Mouse (Mus musculus): ENCODE measurements around the gene Zfp976. TPM values are rescaled to one million over a fixed set of nuclear protein-coding genes. Genes with fewer than 3 reads are reported as not detected.
"Not testable (repeated sequence)": the region's sequence is repeated elsewhere in the genome, so short reads cannot be mapped to it uniquely, and the experiment has no call there.

Gene Zfp976
- 1.3 and 1.4 TPM in 2 replicates for polyA plus RNA-seq (2014; fragmentation: Nextera tagmentation; extraction: Ambion mirVana)

GRCm38 (mm10) chr7:42642152-42643115 is at the start of gene Zfp976:
Gene Zfp976 (minus strand): TSS chr7:42642588.
- H3K27me3 ChIP-seq (ENCODE audit: control insufficient read depth, insufficient read depth, low read length); H3K36me3 ChIP-seq (ENCODE audit: control insufficient read depth, insufficient read depth, low read length); H3K27ac ChIP-seq (ENCODE audit: low read depth, low read length); H3K4me1 ChIP-seq (ENCODE audit: control insufficient read depth, insufficient read depth, low read length); H3K9me3 ChIP-seq (replicated peaks; ENCODE audit: control insufficient read depth, low read length): not testable (repeated sequence)
- H3K4me2 ChIP-seq: peak within 1 kb of the TSS; percentile 58
- 3% methylated on average over 25 of the region's 25 CpGs for WGBS (ENCODE audit: insufficient replicate concordance)
- ATAC-seq (replicated peaks; ENCODE audit: insufficient number of reproducible peaks, low FRiP score, low TSS enrichment): peak; percentile 96
- H3K4me3 ChIP-seq (ENCODE audit: low read depth, low read length): peak within 1 kb of the TSS; percentile 50
- peak within 1 kb of the TSS; percentile 64; the same call in 1 of the 2 replicates for H3K9ac ChIP-seq (ENCODE audit: low read depth, low read length)

GRCm38 (mm10) chr7:42680081-42680480 is 37.7 kb upstream of the Zfp976 start:
- not testable (repeated sequence) for H3K9ac ChIP-seq (ENCODE audit: low read depth, low read length); H3K27ac ChIP-seq (ENCODE audit: low read depth, low read length); ATAC-seq (replicated peaks; ENCODE audit: insufficient number of reproducible peaks, low FRiP score, low TSS enrichment); H3K4me3 ChIP-seq (ENCODE audit: low read depth, low read length); H3K27me3 ChIP-seq (ENCODE audit: control insufficient read depth, insufficient read depth, low read length); H3K9me3 ChIP-seq (replicated peaks; ENCODE audit: control insufficient read depth, low read length); H3K4me1 ChIP-seq (ENCODE audit: control insufficient read depth, insufficient read depth, low read length); H3K36me3 ChIP-seq (ENCODE audit: control insufficient read depth, insufficient read depth, low read length); H3K4me2 ChIP-seq
- WGBS (ENCODE audit: insufficient replicate concordance): 85% methylated on average over 6 of the region's 6 CpGs

- not testable (repeated sequence) for H3K27ac ChIP-seq (ENCODE audit: low read depth, low read length); H3K27me3 ChIP-seq (ENCODE audit: control insufficient read depth, insufficient read depth, low read length); H3K36me3 ChIP-seq (ENCODE audit: control insufficient read depth, insufficient read depth, low read length); H3K4me1 ChIP-seq (ENCODE audit: control insufficient read depth, insufficient read depth, low read length); H3K4me3 ChIP-seq (ENCODE audit: low read depth, low read length); H3K4me2 ChIP-seq; ATAC-seq (replicated peaks; ENCODE audit: insufficient number of reproducible peaks, low FRiP score, low TSS enrichment); H3K9ac ChIP-seq (ENCODE audit: low read depth, low read length); H3K9me3 ChIP-seq (replicated peaks; ENCODE audit: control insufficient read depth, low read length)
Observed at GRCm38 (mm10) chr7:42679646-42680045, 37.3 kb upstream of the Zfp976 start.

GRCm38 (mm10) chr7:42660140-42660539 is 17.8 kb upstream of the Zfp976 start:
- H3K4me1 ChIP-seq (ENCODE audit: control insufficient read depth, insufficient read depth, low read length); H3K36me3 ChIP-seq (ENCODE audit: control insufficient read depth, insufficient read depth, low read length); H3K27ac ChIP-seq (ENCODE audit: low read depth, low read length); H3K4me3 ChIP-seq (ENCODE audit: low read depth, low read length); H3K4me2 ChIP-seq; H3K9ac ChIP-seq (ENCODE audit: low read depth, low read length); H3K27me3 ChIP-seq (ENCODE audit: control insufficient read depth, insufficient read depth, low read length); H3K9me3 ChIP-seq (replicated peaks; ENCODE audit: control insufficient read depth, low read length); ATAC-seq (replicated peaks; ENCODE audit: insufficient number of reproducible peaks, low FRiP score, low TSS enrichment): not testable (repeated sequence)
- 77% methylated on average over 5 of the region's 5 CpGs for WGBS (ENCODE audit: insufficient replicate concordance)

GRCm38 (mm10) chr7:42655211-42655610 is 12.8 kb upstream of the Zfp976 start:
- not testable (repeated sequence) for H3K9me3 ChIP-seq (replicated peaks; ENCODE audit: control insufficient read depth, low read length); H3K36me3 ChIP-seq (ENCODE audit: control insufficient read depth, insufficient read depth, low read length); H3K4me2 ChIP-seq; H3K27me3 ChIP-seq (ENCODE audit: control insufficient read depth, insufficient read depth, low read length); H3K4me3 ChIP-seq (ENCODE audit: low read depth, low read length); H3K4me1 ChIP-seq (ENCODE audit: control insufficient read depth, insufficient read depth, low read length); H3K27ac ChIP-seq (ENCODE audit: low read depth, low read length); H3K9ac ChIP-seq (ENCODE audit: low read depth, low read length); ATAC-seq (replicated peaks; ENCODE audit: insufficient number of reproducible peaks, low FRiP score, low TSS enrichment)
- 69% methylated on average over 2 of the region's 2 CpGs for WGBS (ENCODE audit: insufficient replicate concordance)

GRCm38 (mm10) chr7:42643120-42643620 is 782 bp upstream of the Zfp976 start:
- not testable (repeated sequence) for H3K36me3 ChIP-seq (ENCODE audit: control insufficient read depth, insufficient read depth, low read length); H3K4me1 ChIP-seq (ENCODE audit: control insufficient read depth, insufficient read depth, low read length); H3K27ac ChIP-seq (ENCODE audit: low read depth, low read length); H3K27me3 ChIP-seq (ENCODE audit: control insufficient read depth, insufficient read depth, low read length); ATAC-seq (replicated peaks; ENCODE audit: insufficient number of reproducible peaks, low FRiP score, low TSS enrichment); H3K9me3 ChIP-seq (replicated peaks; ENCODE audit: control insufficient read depth, low read length)
- H3K9ac ChIP-seq (ENCODE audit: low read depth, low read length): peak overlapping the region; percentile 64; the same call in 1 of the 2 replicates
- peak overlapping the region; percentile 50 for H3K4me3 ChIP-seq (ENCODE audit: low read depth, low read length)
- WGBS (ENCODE audit: insufficient replicate concordance): 18% methylated on average over 3 of the region's 3 CpGs
- peak overlapping the region; percentile 58 for H3K4me2 ChIP-seq

GRCm38 (mm10) chr7:42631031-42631430 is 11.4 kb downstream of the Zfp976 start:
- ATAC-seq (replicated peaks; ENCODE audit: insufficient number of reproducible peaks, low FRiP score, low TSS enrichment); H3K9ac ChIP-seq (ENCODE audit: low read depth, low read length); H3K4me2 ChIP-seq; H3K4me3 ChIP-seq (ENCODE audit: low read depth, low read length); H3K27ac ChIP-seq (ENCODE audit: low read depth, low read length); H3K36me3 ChIP-seq (ENCODE audit: control insufficient read depth, insufficient read depth, low read length); H3K9me3 ChIP-seq (replicated peaks; ENCODE audit: control insufficient read depth, low read length); H3K4me1 ChIP-seq (ENCODE audit: control insufficient read depth, insufficient read depth, low read length); H3K27me3 ChIP-seq (ENCODE audit: control insufficient read depth, insufficient read depth, low read length): not testable (repeated sequence)

DNA sequence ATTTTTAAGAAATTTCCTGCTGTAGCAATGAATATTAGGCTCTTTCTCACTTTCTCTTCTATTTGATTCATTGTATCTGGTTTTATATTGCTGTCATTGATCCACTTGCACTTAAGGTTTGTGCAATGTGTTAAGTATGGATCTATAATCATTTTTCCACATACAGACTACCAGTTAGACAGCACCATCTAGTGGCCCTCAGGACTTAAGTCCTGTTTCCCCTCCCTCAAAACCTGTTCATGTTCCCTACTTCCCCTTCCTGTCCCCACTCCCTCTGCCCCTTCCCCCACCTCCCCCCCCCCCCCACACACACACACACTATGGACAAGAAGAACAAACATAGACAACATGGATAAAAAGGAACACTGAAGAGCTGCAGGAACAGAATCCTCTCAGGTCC is 46.7 kb downstream of the Zfp976 start:
- ATAC-seq (replicated peaks; ENCODE audit: insufficient number of reproducible peaks, low FRiP score, low TSS enrichment); H3K4me3 ChIP-seq (ENCODE audit: low read depth, low read length): not testable (repeated sequence)

DNA sequence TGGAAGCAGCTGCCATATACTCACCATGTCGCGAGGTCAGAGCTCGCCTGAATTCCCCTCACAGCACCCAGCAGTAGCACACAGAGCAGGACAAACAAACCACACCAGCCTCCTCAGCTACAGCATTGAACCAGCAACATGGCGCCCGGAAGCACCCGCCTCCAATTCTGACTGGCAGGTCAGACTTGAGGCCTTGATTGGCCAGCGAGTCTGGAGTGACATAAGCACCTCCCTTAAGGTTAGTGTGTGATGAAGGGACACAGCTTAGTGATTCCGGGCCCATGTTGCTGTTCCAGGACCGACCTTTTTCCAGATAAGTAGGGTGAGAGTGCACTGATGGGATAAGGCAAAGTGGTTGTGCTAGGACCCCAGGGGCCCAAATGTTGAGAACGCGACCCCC is 50.0 kb downstream of the Zfp976 start, which contains the start of gene Zfp977:
TSS of gene Zfp977 (minus strand) at position 135 of the 400 bp plus-strand sequence.
- H3K9ac ChIP-seq (ENCODE audit: low read depth, low read length); ATAC-seq (replicated peaks; ENCODE audit: insufficient number of reproducible peaks, low FRiP score, low TSS enrichment); H3K4me1 ChIP-seq (ENCODE audit: control insufficient read depth, insufficient read depth, low read length); H3K4me3 ChIP-seq (ENCODE audit: low read depth, low read length); H3K27ac ChIP-seq (ENCODE audit: low read depth, low read length); H3K4me2 ChIP-seq; H3K27me3 ChIP-seq (ENCODE audit: control insufficient read depth, insufficient read depth, low read length); H3K36me3 ChIP-seq (ENCODE audit: control insufficient read depth, insufficient read depth, low read length); H3K9me3 ChIP-seq (replicated peaks; ENCODE audit: control insufficient read depth, low read length): not testable (repeated sequence)
- 84% methylated on average over 11 of the region's 11 CpGs for WGBS (ENCODE audit: insufficient replicate concordance)

More for the DNA sequence above, 46.7 kb downstream of the Zfp976 start:
- not testable (repeated sequence) for H3K9ac ChIP-seq (ENCODE audit: low read depth, low read length); H3K27ac ChIP-seq (ENCODE audit: low read depth, low read length); H3K4me1 ChIP-seq (ENCODE audit: control insufficient read depth, insufficient read depth, low read length); H3K27me3 ChIP-seq (ENCODE audit: control insufficient read depth, insufficient read depth, low read length); H3K9me3 ChIP-seq (replicated peaks; ENCODE audit: control insufficient read depth, low read length); H3K4me2 ChIP-seq; H3K36me3 ChIP-seq (ENCODE audit: control insufficient read depth, insufficient read depth, low read length)
